Mouse (Mus musculus) thymus, postnatal 36 days (tissue): Measurements from ENCODE around the gene Ercc6.

Experiments used
- DNase-seq, 2 experiments: peaks; one replicate each; pipeline ENCODE4 v3.0.0; 2022; ENCODE audit warnings: mixed read lengths in 2 of 2

Ercc6 gene

GRCm38 (mm10) chr14:32520400-32520926 is 7.1 kb downstream of the Ercc6 start:
- no peak for DNase-seq

GRCm38 (mm10) chr14:32522336-32522735 is 9.0 kb downstream of the Ercc6 start:
- no peak for DNase-seq

- DNase-seq, result no peak
Measured at GRCm38 (mm10) chr14:32524071-32524470, 10.8 kb downstream of the Ercc6 start.

- no peak for DNase-seq
Measured at GRCm38 (mm10) chr14:32525996-32526705, 12.8 kb downstream of the Ercc6 start.

DNA sequence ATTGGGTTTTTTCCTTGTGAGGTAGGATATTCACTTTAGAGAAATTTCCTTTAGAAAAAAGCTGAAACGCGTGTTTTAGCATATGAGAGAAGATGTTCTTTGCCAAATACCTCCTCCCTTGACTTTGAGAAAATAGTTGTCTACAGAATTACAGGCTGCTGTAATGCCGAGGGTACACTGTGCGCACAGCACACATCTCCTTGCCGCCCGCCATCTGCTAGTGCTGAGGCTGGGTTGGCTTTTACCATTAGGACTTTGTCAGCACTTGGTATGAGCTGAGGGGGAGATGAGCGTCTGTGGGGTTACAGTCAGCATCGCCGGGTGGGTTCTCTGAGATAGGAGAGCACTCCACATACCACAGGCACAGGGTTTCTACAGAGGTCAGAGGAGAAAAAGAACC is 13.9 kb downstream of the Ercc6 start:
- DNase-seq, result no peak

GRCm38 (mm10) chr14:32529036-32529435 is 15.7 kb downstream of the Ercc6 start:
- DNase-seq, result no peak

DNA sequence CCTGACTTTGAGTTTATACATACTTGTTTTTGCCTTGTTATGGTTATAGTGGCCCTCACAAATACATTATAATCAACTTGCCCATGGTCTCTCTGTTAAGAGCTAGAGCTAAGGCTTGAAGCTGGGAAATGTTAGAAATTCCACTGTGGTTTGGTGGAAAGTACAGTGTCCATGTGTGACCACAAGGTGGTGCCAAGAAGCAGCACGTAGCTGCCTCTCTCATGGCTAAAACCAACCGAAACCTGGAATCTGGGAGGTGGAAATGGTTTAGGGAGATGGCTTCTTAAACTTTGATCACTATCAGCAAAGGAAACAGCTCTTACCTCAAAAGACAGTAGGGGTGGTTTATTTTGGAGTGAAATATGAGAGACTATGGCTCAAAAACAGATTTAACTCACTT is 17.6 kb downstream of the Ercc6 start:
- DNase-seq, result no peak

GRCm38 (mm10) chr14:32531371-32531770 is 18.1 kb downstream of the Ercc6 start:
- DNase-seq, result no peak

- DNase-seq, result no peak
Measured at GRCm38 (mm10) chr14:32532381-32533147, 19.2 kb downstream of the Ercc6 start.

GRCm38 (mm10) chr14:32533148-32533520 is 19.8 kb downstream of the Ercc6 start:
- DNase-seq, result no peak

GRCm38 (mm10) chr14:32533656-32534055 is 20.3 kb downstream of the Ercc6 start:
- DNase-seq, result no peak

GRCm38 (mm10) chr14:32534137-32534536 is 20.8 kb downstream of the Ercc6 start:
- no peak for DNase-seq

- no peak for DNase-seq
Measured at GRCm38 (mm10) chr14:32536763-32537162, 23.4 kb downstream of the Ercc6 start.

GRCm38 (mm10) chr14:32538115-32538514 is 24.8 kb downstream of the Ercc6 start:
- DNase-seq, result no peak

DNA sequence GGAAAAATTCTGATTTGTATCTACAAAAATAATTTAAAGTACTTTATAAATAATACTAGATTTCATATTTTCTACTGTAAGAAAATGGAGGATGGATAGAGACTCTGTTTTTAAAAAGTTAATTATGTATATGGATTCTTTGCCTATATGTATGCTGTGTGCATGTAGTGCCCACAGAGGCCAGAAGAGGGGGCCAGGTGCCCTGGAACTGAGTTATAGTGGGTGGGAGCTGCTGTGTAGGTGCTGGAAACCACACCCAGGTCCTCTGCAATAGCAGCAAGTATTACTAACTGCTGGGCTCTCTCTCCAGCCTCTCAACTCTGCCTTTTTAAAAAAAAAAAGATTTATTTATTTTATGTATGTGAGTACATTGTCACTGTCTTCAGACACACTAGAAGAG is 29.8 kb downstream of the Ercc6 start:
- no peak for DNase-seq

GRCm38 (mm10) chr14:32546676-32547075 is 33.4 kb downstream of the Ercc6 start:
- no peak for DNase-seq

- DNase-seq, result no peak
Measured at GRCm38 (mm10) chr14:32551854-32552253, 38.5 kb downstream of the Ercc6 start.

DNA sequence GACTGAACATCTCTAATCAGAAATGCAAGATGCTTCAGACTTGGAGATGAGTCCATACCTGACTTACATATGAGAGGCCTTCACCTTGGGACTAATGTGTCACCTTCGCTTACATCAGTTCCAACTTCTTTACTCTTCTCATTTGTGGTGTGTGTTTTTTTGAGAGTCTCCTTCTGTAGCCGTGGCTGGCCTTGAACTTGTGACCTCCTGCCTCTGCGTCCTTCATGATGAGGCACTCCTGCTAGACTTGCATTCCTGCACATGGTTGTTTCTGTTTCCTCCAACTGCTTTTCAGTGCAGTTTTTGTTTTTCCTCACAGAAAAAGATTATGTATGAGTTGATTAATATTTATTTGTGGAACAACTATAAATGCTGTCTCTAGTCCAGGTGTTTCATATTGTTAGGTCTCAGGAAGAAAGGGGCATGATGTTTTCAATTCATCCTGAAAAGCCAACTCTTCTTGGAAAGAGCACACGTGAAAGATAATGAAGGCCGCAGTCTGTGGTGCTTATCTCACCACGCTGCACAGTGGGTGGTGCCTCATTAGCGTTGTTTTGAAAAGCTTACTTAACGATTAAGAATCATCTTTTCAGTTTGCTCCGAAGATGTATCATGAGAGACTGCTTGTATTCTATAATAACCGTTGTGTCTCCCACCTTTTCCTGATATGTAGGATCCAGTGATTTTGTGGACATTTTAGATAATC is 40.0 kb downstream of the Ercc6 start:
- DNase-seq, result no peak

GRCm38 (mm10) chr14:32554860-32555526 is 41.7 kb downstream of the Ercc6 start:
- no peak for DNase-seq

- DNase-seq, result no peak
Measured at GRCm38 (mm10) chr14:32561428-32561827, 48.1 kb downstream of the Ercc6 start.

- no peak for DNase-seq
Measured at GRCm38 (mm10) chr14:32563661-32564060, 50.3 kb downstream of the Ercc6 start.

GRCm38 (mm10) chr14:32572519-32572918 is 59.2 kb downstream of the Ercc6 start:
- no peak for DNase-seq

DNA sequence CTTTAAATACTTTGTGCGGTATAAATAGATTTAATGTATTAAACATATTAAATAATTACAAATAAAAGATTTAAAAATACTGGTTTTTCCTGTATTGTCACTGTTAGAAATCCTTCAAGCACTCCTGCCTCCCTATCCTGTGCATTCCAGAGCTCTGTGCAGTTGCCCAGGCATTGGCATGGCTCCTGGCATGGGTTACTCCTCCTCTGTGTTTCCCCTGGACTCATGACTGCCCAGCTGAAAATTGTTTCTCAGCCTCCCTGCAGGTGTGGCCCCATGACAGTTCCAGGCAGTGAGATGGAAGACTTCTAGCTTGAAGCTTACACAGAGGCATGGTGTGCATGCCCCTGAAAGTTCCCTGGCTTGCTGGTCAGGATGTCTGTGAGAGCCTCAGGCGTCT is 65.1 kb downstream of the Ercc6 start:
- no peak for DNase-seq
